Mouse (Mus musculus): ENCODE results near the gene Sowaha. TPM values are rescaled to one million over a fixed set of nuclear protein-coding genes. Genes with fewer than 3 reads are reported as not detected.

The Sowaha gene
- polyA plus RNA-seq, 1 experiment = not detected

GRCm38 (mm10) chr11:53475620-53476019 is 4.5 kb downstream of the Sowaha start:
- peaks cover 19% of the 10 kb centered on the region for H3K27me3 ChIP-seq (ENCODE audit: control insufficient read depth, insufficient read depth, insufficient read length)

GRCm38 (mm10) chr11:53472709-53473108 is 7.4 kb downstream of the Sowaha start:
- no peaks in the 10 kb centered on the region for H3K36me3 ChIP-seq (ENCODE audit: control insufficient read depth, insufficient read depth)
- H3K79me2 ChIP-seq (ENCODE audit: control insufficient read depth, insufficient read depth) = no peaks in the 10 kb centered on the region
- no peak overlapping the region for H3ac ChIP-seq (ENCODE audit: control insufficient read depth, insufficient read length, low read depth)
- no peak overlapping the region for H3K4me3 ChIP-seq (ENCODE audit: insufficient read depth, poor library complexity, severe bottlenecking)
- no peaks in the 10 kb centered on the region for H3K79me3 ChIP-seq (ENCODE audit: low read depth)
- no peak for TF ChIP-seq MYOD1 (IDR thresholded peaks at IDR 0.05; ENCODE audit: control insufficient read depth, insufficient read length, low read depth)
- TF ChIP-seq CTCF (IDR thresholded peaks at IDR 0.05; ENCODE audit: control insufficient read depth, insufficient read depth, insufficient read length) = no peak
- no peak for TF ChIP-seq MAX (IDR thresholded peaks at IDR 0.05)
- TF ChIP-seq USF1 (IDR thresholded peaks at IDR 0.05; ENCODE audit: low read depth) = no peak
- TF ChIP-seq MYOG (IDR thresholded peaks at IDR 0.05; ENCODE audit: control insufficient read depth, extremely low read depth, insufficient read length) = no peak
- TF ChIP-seq FOSL1 (IDR thresholded peaks at IDR 0.05; ENCODE audit: insufficient read depth, low read length, poor library complexity, severe bottlenecking) = no peak
- TF ChIP-seq CEBPB (IDR thresholded peaks at IDR 0.05; ENCODE audit: low read depth) = no peak
- H3K27me3 ChIP-seq (ENCODE audit: control insufficient read depth, insufficient read depth, insufficient read length) = peaks cover 19% of the 10 kb centered on the region

More at GRCm38 (mm10) chr11:53475620-53476019, 4.5 kb downstream of the Sowaha start:
- H3K36me3 ChIP-seq (ENCODE audit: control insufficient read depth, insufficient read depth) = no peaks in the 10 kb centered on the region
- H3ac ChIP-seq (ENCODE audit: control insufficient read depth, insufficient read length, low read depth) = no peak overlapping the region
- no peaks in the 10 kb centered on the region for H3K79me2 ChIP-seq (ENCODE audit: control insufficient read depth, insufficient read depth)
- no peak for TF ChIP-seq MAX (IDR thresholded peaks at IDR 0.05)
- no peak for TF ChIP-seq MYOD1 (IDR thresholded peaks at IDR 0.05; ENCODE audit: control insufficient read depth, insufficient read length, low read depth)
- TF ChIP-seq CEBPB (IDR thresholded peaks at IDR 0.05; ENCODE audit: low read depth) = no peak
- H3K4me3 ChIP-seq (ENCODE audit: insufficient read depth, poor library complexity, severe bottlenecking) = no peak overlapping the region
- H3K79me3 ChIP-seq (ENCODE audit: low read depth) = no peaks in the 10 kb centered on the region

- Histone ChIP-seq H3K27me3 (ENCODE audit: control insufficient read depth, insufficient read depth, insufficient read length) (peaks cover 15% of the 10 kb centered on the region), H3K79me2 (ENCODE audit: control insufficient read depth, insufficient read depth) (no peaks in the 10 kb centered on the region), H3K79me3 (ENCODE audit: low read depth) (no peaks in the 10 kb centered on the region), H3K4me3 (ENCODE audit: insufficient read depth, poor library complexity, severe bottlenecking) (no peak within 1 kb of the TSS), H3K36me3 (ENCODE audit: control insufficient read depth, insufficient read depth) (no peaks in the 10 kb centered on the region), H3ac (ENCODE audit: control insufficient read depth, insufficient read length, low read depth) (peak within 1 kb of the TSS; percentile 51)
- TF ChIP-seq FOSL1 (IDR thresholded peaks at IDR 0.05; ENCODE audit: insufficient read depth, low read length, poor library complexity, severe bottlenecking) = no peak
- TF ChIP-seq CTCF (IDR thresholded peaks at IDR 0.05; ENCODE audit: control insufficient read depth, insufficient read depth, insufficient read length) = peak; percentile 96
- TF ChIP-seq CEBPB (IDR thresholded peaks at IDR 0.05; ENCODE audit: low read depth) = no peak
These were observed 9.9 kb downstream of the Sowaha start, which contains the start of gene Gm9837 for GRCm38 (mm10) chr11:53469968-53470695. Gm9837 (minus strand) TSS chr11:53470479.

GRCm38 (mm10) chr11:53469294-53469967 is 10.6 kb downstream of the Sowaha start:
- peaks cover 12% of the 10 kb centered on the region for H3K27me3 ChIP-seq (ENCODE audit: control insufficient read depth, insufficient read depth, insufficient read length)
- no peaks in the 10 kb centered on the region for H3K79me3 ChIP-seq (ENCODE audit: low read depth)
- peak overlapping the region; percentile 51 for H3ac ChIP-seq (ENCODE audit: control insufficient read depth, insufficient read length, low read depth)
- no peak overlapping the region for H3K4me3 ChIP-seq (ENCODE audit: insufficient read depth, poor library complexity, severe bottlenecking)
- TF ChIP-seq CEBPB (IDR thresholded peaks at IDR 0.05; ENCODE audit: low read depth) = no peak
- H3K36me3 ChIP-seq (ENCODE audit: control insufficient read depth, insufficient read depth) = no peaks in the 10 kb centered on the region
- no peaks in the 10 kb centered on the region for H3K79me2 ChIP-seq (ENCODE audit: control insufficient read depth, insufficient read depth)

GRCm38 (mm10) chr11:53466231-53466971 is 13.7 kb downstream of the Sowaha start:
- Histone ChIP-seq H3K79me2 (ENCODE audit: control insufficient read depth, insufficient read depth) (no peaks in the 10 kb centered on the region), H3K4me3 (ENCODE audit: insufficient read depth, poor library complexity, severe bottlenecking) (no peak overlapping the region), H3K79me3 (ENCODE audit: low read depth) (no peaks in the 10 kb centered on the region), H3K36me3 (ENCODE audit: control insufficient read depth, insufficient read depth) (no peaks in the 10 kb centered on the region), H3K27me3 (ENCODE audit: control insufficient read depth, insufficient read depth, insufficient read length) (no peaks in the 10 kb centered on the region), H3ac (ENCODE audit: control insufficient read depth, insufficient read length, low read depth) (no peak overlapping the region)
- TF ChIP-seq MAX (IDR thresholded peaks at IDR 0.05) (no peak), USF1 (IDR thresholded peaks at IDR 0.05; ENCODE audit: low read depth) (no peak), CTCF (IDR thresholded peaks at IDR 0.05; ENCODE audit: control insufficient read depth, insufficient read depth, insufficient read length) (peak; percentile 17), CEBPB (IDR thresholded peaks at IDR 0.05; ENCODE audit: low read depth) (no peak)

Data from C2C12 (cell line).